Mouse (Mus musculus): ENCODE data around the gene Gm10665. TPM values are rescaled to one million over a fixed set of nuclear protein-coding genes. Genes with fewer than 3 reads are reported as not detected.
"Not testable (repeated sequence)": the region's sequence is repeated elsewhere in the genome, so short reads cannot be mapped to it uniquely, and the experiment has no call there.

Gene Gm10665
- polyA plus RNA-seq (2016; fragmentation: Nextera tagmentation; extraction: Ambion mirVana): not detected in 2 replicates

DNA sequence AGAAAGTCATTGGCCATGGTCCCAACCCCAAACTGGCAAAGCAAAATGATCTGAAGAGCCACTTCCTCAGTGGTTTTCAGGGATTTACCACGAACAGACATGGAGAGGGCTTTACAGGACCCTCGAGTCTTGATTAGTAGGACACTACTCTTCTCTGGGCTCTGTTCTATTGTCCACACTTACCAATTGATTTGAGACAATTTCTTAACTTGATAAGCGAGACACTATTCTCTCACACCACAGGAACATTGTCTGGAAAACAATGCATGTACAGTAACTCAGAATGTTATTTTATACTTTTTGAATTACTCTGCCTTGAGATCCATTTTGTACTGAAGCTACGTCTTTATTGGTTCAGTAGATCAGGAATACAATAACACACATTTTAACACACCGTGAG, at the start of gene Gm10665:
Gm10665 (minus strand) TSS at position 101 of the 400 bp plus-strand sequence.
- not testable (repeated sequence) for H3K27me3 ChIP-seq; H3K9ac ChIP-seq; H3K36me3 ChIP-seq (replicated peaks); H3K27ac ChIP-seq; H3K4me3 ChIP-seq (replicated peaks); H3K9me3 ChIP-seq; ATAC-seq (ENCODE audit: low FRiP score); H3K4me1 ChIP-seq; H3K4me2 ChIP-seq
- WGBS: no CpG with 5 or more reads among the region's 5 CpGs

DNA sequence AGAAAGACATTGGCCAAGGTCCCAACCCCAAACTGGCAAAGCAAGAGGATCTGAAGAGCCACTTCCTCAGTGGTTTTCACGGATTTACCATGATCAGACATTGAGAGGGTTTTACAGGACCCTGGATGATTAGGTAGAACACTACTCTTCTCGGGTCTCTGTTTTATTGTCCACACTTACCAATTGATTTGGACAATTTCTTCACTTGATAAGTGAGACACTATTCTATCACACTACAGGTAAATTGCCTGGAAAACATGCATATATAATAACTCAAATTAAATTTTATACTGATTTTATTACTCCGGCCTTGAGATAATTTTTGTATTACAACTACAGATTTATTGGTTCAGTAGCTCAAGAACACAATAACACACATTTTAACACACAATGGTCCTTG, 35.7 kb upstream of the Gm10665 start, which contains the start of gene Vmn1r151:
Vmn1r151 (minus strand) TSS at position 101 of the 400 bp plus-strand sequence.
- H3K27me3 ChIP-seq; H3K36me3 ChIP-seq (replicated peaks); ATAC-seq (ENCODE audit: low FRiP score); H3K9me3 ChIP-seq; H3K4me2 ChIP-seq; H3K4me3 ChIP-seq (replicated peaks); H3K9ac ChIP-seq; H3K27ac ChIP-seq; H3K4me1 ChIP-seq: not testable (repeated sequence)
- WGBS: 53% methylated on average over 2 of the region's 3 CpGs

DNA sequence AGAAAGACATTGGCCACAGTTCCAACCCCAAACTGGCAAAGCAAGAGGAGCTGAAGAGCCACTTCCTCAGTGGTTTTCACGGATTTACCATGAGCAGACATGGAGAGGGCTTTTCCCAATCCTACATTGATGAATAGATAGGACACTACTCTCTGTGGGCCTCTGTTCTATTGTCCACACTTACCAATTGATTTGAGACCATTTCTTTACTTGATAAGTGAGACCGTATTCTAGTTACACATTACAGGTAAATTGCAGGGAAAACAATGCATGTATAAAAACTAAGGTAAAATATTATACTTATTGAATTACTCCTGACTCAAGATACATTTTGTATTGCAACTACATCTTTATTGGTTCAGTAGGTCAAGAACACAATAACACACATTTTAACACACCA, 25.7 kb downstream of the Gm10665 start, which contains the start of gene Vmn1r149:
Vmn1r149 (minus strand) TSS at position 101 of the 400 bp plus-strand sequence.
- not testable (repeated sequence) for H3K9ac ChIP-seq; H3K27ac ChIP-seq; ATAC-seq (ENCODE audit: low FRiP score); H3K27me3 ChIP-seq; H3K9me3 ChIP-seq; H3K36me3 ChIP-seq (replicated peaks); H3K4me2 ChIP-seq; H3K4me1 ChIP-seq; H3K4me3 ChIP-seq (replicated peaks)
- no CpG with 5 or more reads among the region's 2 CpGs for WGBS

DNA sequence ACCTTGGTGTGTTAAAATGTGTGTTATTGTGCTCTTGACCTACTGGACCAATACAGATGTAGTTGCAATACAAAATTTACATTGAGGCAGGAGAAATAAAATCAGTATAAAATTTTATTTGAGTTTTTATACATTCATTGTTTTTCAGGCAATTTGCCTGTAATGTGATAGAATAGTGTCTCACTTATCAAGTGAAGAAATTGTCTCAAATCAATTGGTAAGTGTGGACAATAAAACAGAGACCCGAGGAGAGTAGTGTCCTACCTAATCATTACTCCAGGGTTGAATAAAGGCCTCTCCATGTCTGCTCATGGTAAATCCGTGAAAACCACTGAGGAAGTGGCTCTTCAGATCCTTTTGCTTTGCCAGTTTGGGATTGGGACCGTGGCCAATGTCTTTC, 50.6 kb downstream of the Gm10665 start, which contains the start of gene Vmn1r148:
Vmn1r148 (plus strand) TSS at position 301 of the 400 bp plus-strand sequence.
- not testable (repeated sequence) for ATAC-seq (ENCODE audit: low FRiP score); H3K9me3 ChIP-seq; H3K27me3 ChIP-seq; H3K4me3 ChIP-seq (replicated peaks); H3K4me1 ChIP-seq; H3K9ac ChIP-seq; H3K36me3 ChIP-seq (replicated peaks); H3K4me2 ChIP-seq; H3K27ac ChIP-seq
- WGBS: no CpG with 5 or more reads among the region's 3 CpGs

Other genes starting within 250 kb of the Gm10665 start
- gene Gm8453, start 234.6 kb downstream of the Gm10665 start, polyA plus RNA-seq (2016; fragmentation: Nextera tagmentation; extraction: Ambion mirVana): not detected in 2 replicates
- not detected in 2 replicates for gene Gm4187, start 134.4 kb downstream of the Gm10665 start, polyA plus RNA-seq (2016; fragmentation: Nextera tagmentation; extraction: Ambion mirVana)
- gene Gm8660, start 93.0 kb downstream of the Gm10665 start, polyA plus RNA-seq (2016; fragmentation: Nextera tagmentation; extraction: Ambion mirVana): not detected in 2 replicates
- gene Vmn1r148, start 50.5 kb downstream of the Gm10665 start, polyA plus RNA-seq (2016; fragmentation: Nextera tagmentation; extraction: Ambion mirVana): not detected in 2 replicates
- not detected in 2 replicates for gene Vmn1r149, start 25.8 kb downstream of the Gm10665 start, polyA plus RNA-seq (2016; fragmentation: Nextera tagmentation; extraction: Ambion mirVana)
- gene Vmn1r151, start 35.6 kb upstream of the Gm10665 start, polyA plus RNA-seq (2016; fragmentation: Nextera tagmentation; extraction: Ambion mirVana): not detected in 2 replicates
- not detected in 2 replicates for gene Vmn1r152, start 58.9 kb upstream of the Gm10665 start, polyA plus RNA-seq (2016; fragmentation: Nextera tagmentation; extraction: Ambion mirVana)
- not detected in 2 replicates for gene Gm8677, start 70.8 kb upstream of the Gm10665 start, polyA plus RNA-seq (2016; fragmentation: Nextera tagmentation; extraction: Ambion mirVana)
- not detected in 2 replicates for gene Gm4201, start 101.3 kb upstream of the Gm10665 start, polyA plus RNA-seq (2016; fragmentation: Nextera tagmentation; extraction: Ambion mirVana)
- not detected in 2 replicates for gene Gm4565, start 124.1 kb upstream of the Gm10665 start, polyA plus RNA-seq (2016; fragmentation: Nextera tagmentation; extraction: Ambion mirVana)
- gene Vmn1r155, start 193.9 kb upstream of the Gm10665 start, polyA plus RNA-seq (2016; fragmentation: Nextera tagmentation; extraction: Ambion mirVana): not detected in 2 replicates
- not detected in 2 replicates for gene Gm8693, start 228.2 kb upstream of the Gm10665 start, polyA plus RNA-seq (2016; fragmentation: Nextera tagmentation; extraction: Ambion mirVana)